Mouse (Mus musculus) midbrain, postnatal 0 days (tissue): ENCODE data around the gene Dhdds. TPM values are rescaled to one million over a fixed set of nuclear protein-coding genes. Genes with fewer than 3 reads are reported as not detected.

Experiments used
- ATAC-seq: fragments of 200-750 bp; cut with Nextera tagmentation; 2 replicates; pipeline ENCODE4 v1.8.0; 2017; ENCODE audit warnings: moderate number of reproducible peaks, mild to moderate bottlenecking, moderate TSS enrichment, moderate library complexity; ENCODE audit not compliant: low FRiP score
- DNase-seq: peaks from one replicate; pipeline ENCODE4 v3.0.0-alpha.2; 2015; ENCODE audit warnings: low spot score
- H3K27ac ChIP-seq: fragments of 300-500 bp; sonication (generic); 2 replicates; pipeline ENCODE4 v1.5.1; 2014; ENCODE audit warnings: low read depth, mild to moderate bottlenecking, low read length, mixed read lengths
- H3K27me3 ChIP-seq: fragments of 300-500 bp; sonication (generic); 2 replicates; pipeline ENCODE4 v1.6.1; 2014; ENCODE audit warnings: low read length, control low read depth, mixed read lengths; ENCODE audit not compliant: insufficient read depth
- H3K36me3 ChIP-seq: fragments of 300-500 bp; sonication (generic); 2 replicates; pipeline ENCODE4 v1.6.1; 2014; ENCODE audit warnings: low read length, control low read depth, mixed read lengths; ENCODE audit not compliant: insufficient read depth
- H3K4me1 ChIP-seq: fragments of 300-500 bp; sonication (generic); 2 replicates; pipeline ENCODE4 v1.6.1; 2014; ENCODE audit warnings: mild to moderate bottlenecking, control low read depth, antibody characterized with exemption, low read length, mixed read lengths; ENCODE audit not compliant: insufficient read depth
- H3K4me2 ChIP-seq: fragments of 300-500 bp; sonication (generic); 2 replicates; pipeline ENCODE4 v1.6.1; 2014; ENCODE audit warnings: low read depth, mild to moderate bottlenecking, low read length, mixed read lengths; ENCODE audit not compliant: poor library complexity, severe bottlenecking
- H3K4me3 ChIP-seq: fragments of 300-500 bp; sonication (generic); 2 replicates; pipeline ENCODE4 v1.5.1; 2014; ENCODE audit warnings: low read depth, mild to moderate bottlenecking, low read length, moderate library complexity
- H3K9ac ChIP-seq: fragments of 300-500 bp; sonication (generic); replicated peaks from 2 replicates; pipeline ENCODE4 v1.6.1; 2014; ENCODE audit warnings: mild to moderate bottlenecking, low read length, moderate library complexity, mixed read lengths; ENCODE audit not compliant: poor library complexity, severe bottlenecking
- H3K9me3 ChIP-seq: fragments of 300-500 bp; sonication (generic); 2 replicates; pipeline ENCODE4 v1.6.1; 2016; ENCODE audit warnings: low read length, control low read depth
- CTCF ChIP-seq: IDR thresholded peaks from 2 replicates; pipeline ENCODE4 v1.5.1; 2016; ENCODE audit warnings: antibody characterized with exemption, mild to moderate bottlenecking
- WGBS: fragments of 180-500 bp; shearing (Covaris S2); extraction: QIAGEN DNeasy Blood & Tissue Kit; methylation state at CpG from one replicate; pipeline ENCODE4 v1.1.7; 2014; 5-methylcytosine and 5-hydroxymethylcytosine counted together
- polyA plus RNA-seq: library from polyadenylated mRNA; unstranded; fragments of >200 nt; fragmentation: Nextera tagmentation; extraction: Ambion mirVana; gene quantifications from 2 replicates; pipeline ENCODE4 v1.2.1, GENCODE M21; 2015
- total RNA-seq: library from RNA; depleted of rRNA; stranded (reverse); fragments of >200 nt; gene quantifications from 2 replicates; pipeline ENCODE4 v1.2.3, GENCODE M21; 2014

Gene Dhdds
- total and polyA plus RNA-seq, 2 experiments from 2014 or later, result 38.3 to 46.2 TPM

- Histone ChIP-seq H3K4me3 (no peak overlapping the region), H3K9ac (no peak overlapping the region), H3K27me3 (no peaks in the 10 kb centered on the region), H3K4me2 (no peak overlapping the region), H3K9me3 (no peaks in the 10 kb centered on the region), H3K36me3 (no peaks in the 10 kb centered on the region), H3K4me1 (no peaks in the 10 kb centered on the region), H3K27ac (no peak overlapping the region)
- ATAC-seq (no peak), DNase-seq (no peak)
- no peak for TF ChIP-seq CTCF
- WGBS, result 66% methylated on average over 6 of the region's 6 CpGs
Measured at GRCm38 (mm10) chr4:134009709-134010108, 9.0 kb upstream of the Dhdds start.

DNA sequence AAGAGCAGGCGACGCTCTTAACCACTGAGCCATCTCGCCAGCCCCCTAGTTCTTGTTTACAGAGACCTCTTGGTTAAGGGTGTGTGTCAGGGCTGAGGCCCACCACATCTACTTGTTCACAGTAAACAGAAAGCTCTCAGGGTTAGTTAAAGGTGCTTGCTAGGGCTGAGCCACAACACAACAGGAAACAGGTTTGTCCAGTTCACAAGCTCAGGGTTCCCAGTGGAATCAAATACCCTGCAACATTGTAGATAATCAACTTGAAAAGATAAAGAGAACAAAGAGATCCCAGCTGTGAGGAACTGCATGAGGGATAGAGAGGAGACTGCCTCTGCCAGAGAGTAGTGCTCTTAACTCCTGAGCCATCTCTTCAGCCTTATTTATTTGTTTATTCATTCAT is 6.1 kb upstream of the Dhdds start:
- no peak overlapping the region for H3K9ac ChIP-seq
- no peak for ATAC-seq
- no peak overlapping the region for H3K4me3 ChIP-seq
- H3K9me3 ChIP-seq, result no peaks in the 10 kb centered on the region
- 94% methylated on average over 3 of the region's 3 CpGs for WGBS
- no peaks in the 10 kb centered on the region for H3K27me3 ChIP-seq
- H3K27ac ChIP-seq, result no peak overlapping the region
- no peak for TF ChIP-seq CTCF
- no peak overlapping the region for H3K4me2 ChIP-seq
- no peaks in the 10 kb centered on the region for H3K4me1 ChIP-seq
- DNase-seq, result no peak
- no peaks in the 10 kb centered on the region for H3K36me3 ChIP-seq

- DNase-seq (no peak), ATAC-seq (no peak)
- Histone ChIP-seq H3K27ac (no peak overlapping the region), H3K4me3 (no peak overlapping the region), H3K9me3 (no peaks in the 10 kb centered on the region), H3K36me3 (no peaks in the 10 kb centered on the region), H3K4me2 (no peak overlapping the region), H3K27me3 (no peaks in the 10 kb centered on the region), H3K9ac (no peak overlapping the region), H3K4me1 (no peaks in the 10 kb centered on the region)
- 63% methylated on average over 12 of the region's 12 CpGs for WGBS
- TF ChIP-seq CTCF, result no peak
Measured at GRCm38 (mm10) chr4:134005581-134006358, 5.1 kb upstream of the Dhdds start.

GRCm38 (mm10) chr4:134002903-134003302 is 2.2 kb upstream of the Dhdds start:
- no peak overlapping the region for H3K4me3 ChIP-seq
- H3K9ac ChIP-seq, result no peak overlapping the region
- ATAC-seq (no peak), DNase-seq (no peak)
- H3K27ac ChIP-seq, result no peak overlapping the region
- WGBS, result 21% methylated on average over 5 of the region's 5 CpGs
- no peaks in the 10 kb centered on the region for H3K27me3 ChIP-seq
- H3K9me3 ChIP-seq, result no peaks in the 10 kb centered on the region
- H3K36me3 ChIP-seq, result no peaks in the 10 kb centered on the region
- no peak for TF ChIP-seq CTCF
- H3K4me1 ChIP-seq, result no peaks in the 10 kb centered on the region
- H3K4me2 ChIP-seq, result no peak overlapping the region

- Histone ChIP-seq H3K27ac (no peak overlapping the region), H3K27me3 (no peaks in the 10 kb centered on the region), H3K4me2 (no peak overlapping the region), H3K4me1 (no peaks in the 10 kb centered on the region), H3K4me3 (no peak overlapping the region), H3K9ac (no peak overlapping the region), H3K9me3 (no peaks in the 10 kb centered on the region), H3K36me3 (no peaks in the 10 kb centered on the region)
- no peak for DNase-seq
- no peak for ATAC-seq
- 30% methylated on average over 4 of the region's 4 CpGs for WGBS
- TF ChIP-seq CTCF, result no peak
Measured at GRCm38 (mm10) chr4:134002246-134002645, 1.5 kb upstream of the Dhdds start.

DNA sequence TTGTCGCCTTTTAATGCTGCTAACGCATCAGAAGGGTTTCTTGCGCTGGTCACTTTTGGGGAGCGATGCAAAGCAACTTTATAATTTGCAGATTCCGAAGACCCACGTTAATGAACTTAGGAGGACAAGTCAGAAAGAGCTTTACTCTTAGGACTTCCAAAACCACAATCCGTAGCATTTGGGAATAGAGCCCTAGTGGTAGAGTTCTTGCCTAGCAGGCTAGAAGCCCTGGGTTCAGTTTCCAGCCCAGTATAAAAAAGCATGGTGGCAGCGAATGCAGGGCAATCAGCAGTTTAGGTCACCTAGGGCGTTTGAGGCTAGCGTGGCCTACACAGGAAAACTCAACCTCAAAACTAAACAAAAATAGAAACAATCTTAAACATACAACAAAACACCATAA is 992 bp upstream of the Dhdds start:
- H3K36me3 ChIP-seq, result peaks cover 4% of the 10 kb centered on the region; the same call in 1 of the 2 replicates
- no peak overlapping the region for H3K4me2 ChIP-seq
- H3K4me1 ChIP-seq, result no peaks in the 10 kb centered on the region
- TF ChIP-seq CTCF, result peak; percentile 40
- no peak overlapping the region for H3K4me3 ChIP-seq
- H3K9ac ChIP-seq, result no peak overlapping the region
- H3K27ac ChIP-seq, result no peak overlapping the region
- 53% methylated on average over 10 of the region's 10 CpGs for WGBS
- H3K27me3 ChIP-seq, result no peaks in the 10 kb centered on the region
- no peaks in the 10 kb centered on the region for H3K9me3 ChIP-seq
- DNase-seq (no peak), ATAC-seq (no peak)
